Mouse (Mus musculus) left cerebral cortex, postnatal 36 days (tissue): ENCODE results near the gene Gm44511. TPM values are rescaled to one million over a fixed set of nuclear protein-coding genes. Genes with fewer than 3 reads are reported as not detected.
A peak's percentile ranks its signal among the peaks of the same experiment; 100 is the strongest.
"Not testable (repeated sequence)": the region's sequence is repeated elsewhere in the genome, so short reads cannot be mapped to it uniquely, and the experiment has no call there.

ENCODE experiments used
- DNase-seq, 2 experiments: peaks; one replicate each; pipeline ENCODE4 v3.0.0; 2021 to 2022; ENCODE audit warnings: low spot score in 2 of 2, mixed read lengths in 1 of 2
- intact Hi-C: fragments of 180-260 bp; cut with DNase I; formaldehyde crosslinking; loops from one replicate; pipeline ENCODE4 v1.15.1; 2025
- total RNA-seq, 2 experiments: library from RNA; stranded (reverse); gene quantifications; 2 replicates each; pipeline ENCODE4 v1.2.3; 2021

Gene Gm44511
- total RNA-seq, 2 experiments from 2014 or later: not detected

DNA sequence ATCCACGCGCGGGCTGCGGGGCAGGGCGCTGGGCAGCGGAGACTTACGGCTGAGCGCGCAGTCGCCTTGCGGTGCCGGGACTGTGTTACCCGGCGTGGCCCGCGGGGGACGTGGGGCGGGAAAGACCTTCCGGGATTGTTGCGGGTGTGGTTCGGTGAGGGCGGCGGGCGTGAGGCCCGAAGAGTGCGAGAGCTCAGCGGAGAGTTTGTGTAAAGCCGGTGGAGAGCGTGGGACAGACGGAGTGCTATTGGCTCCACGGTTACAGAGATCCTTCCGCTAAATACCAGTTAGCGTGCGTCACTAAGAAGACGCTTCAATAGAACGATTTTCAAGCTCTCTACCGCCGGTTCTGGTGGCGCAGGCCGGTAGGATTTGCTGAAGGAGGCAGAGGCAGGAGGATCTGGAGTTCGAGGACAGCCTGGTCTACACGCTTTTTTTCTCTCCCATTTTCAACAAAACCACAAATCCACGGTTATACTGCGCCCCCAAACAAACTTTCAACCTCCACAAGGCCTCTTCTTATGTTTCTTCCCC, 16.9 kb upstream of the Gm44511 start:
- DNase-seq: peak; percentile 95
- intact Hi-C loops: loop anchor here (2.0 to 5.0 kb wide), 2 partner anchors 40 to 689 kb away; partner anchors contain the start of gene Gabarapl1

DNA sequence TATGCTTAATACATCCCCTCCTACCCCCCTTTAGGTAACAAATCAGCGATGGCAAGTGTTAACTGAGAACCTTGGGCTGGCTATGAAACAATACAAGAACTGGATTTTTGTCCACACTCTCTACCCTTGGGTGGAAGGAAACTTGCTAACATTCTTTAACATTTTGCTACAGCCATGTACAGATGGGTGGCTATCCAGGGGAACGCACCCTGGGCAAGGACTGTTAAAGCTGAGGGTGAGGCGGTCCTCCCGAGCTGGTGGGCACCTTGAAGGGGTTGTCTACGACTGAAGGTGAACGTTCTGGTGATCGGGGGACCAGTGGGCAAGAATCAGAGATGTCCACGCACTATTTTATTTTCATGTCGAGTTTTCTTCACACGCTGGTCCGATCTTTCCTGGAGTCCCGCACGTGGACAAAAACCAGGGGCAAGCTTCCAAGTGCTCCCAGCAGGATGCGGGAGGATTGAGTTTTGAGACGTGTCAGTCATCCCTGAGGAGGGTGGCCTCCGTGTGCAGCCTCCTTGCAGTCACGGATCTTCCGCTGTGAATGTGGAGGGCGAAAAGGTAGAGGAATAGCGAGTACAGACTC, 16.3 kb upstream of the Gm44511 start:
- intact Hi-C loops: loop anchor here (2.0 to 5.0 kb wide), 2 partner anchors 40 to 690 kb away; partner anchors contain the start of gene Gabarapl1
- DNase-seq: no peak

DNA sequence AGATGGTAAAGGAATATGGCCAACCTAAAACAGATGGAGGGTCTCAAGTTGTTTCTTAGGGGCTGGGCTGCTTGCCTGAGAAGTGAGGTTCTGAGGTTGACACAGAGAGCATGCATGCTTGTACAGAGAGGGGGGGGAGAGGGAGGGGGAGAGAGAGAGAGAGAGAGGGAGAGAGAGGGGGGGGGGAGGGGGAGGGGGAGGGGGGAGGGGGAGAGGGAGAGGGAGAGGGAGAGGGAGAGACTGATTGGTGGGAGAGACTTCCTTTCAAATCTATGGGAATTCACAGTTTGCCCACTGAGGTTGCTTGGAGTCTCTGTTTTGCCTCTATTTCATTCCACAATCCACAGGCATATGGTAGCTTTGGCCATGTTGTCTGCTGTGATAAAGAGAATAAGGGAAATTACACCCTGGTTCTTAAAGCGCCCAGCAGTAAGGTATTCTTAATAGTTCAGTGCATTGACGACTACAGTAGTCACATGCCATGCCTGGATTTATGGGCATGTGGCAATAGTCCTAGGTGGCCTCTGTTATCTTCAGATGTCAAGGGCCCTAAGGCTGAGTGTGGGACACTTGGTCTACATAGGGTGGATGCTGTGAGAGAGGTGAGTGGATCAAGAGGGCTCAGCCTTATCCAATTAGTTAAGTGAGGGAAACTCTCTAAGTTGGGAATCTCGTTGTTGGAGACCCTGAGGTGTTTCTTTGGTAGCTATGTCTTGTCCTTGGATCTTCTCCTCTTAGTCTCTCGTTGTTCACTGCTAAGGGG, 15.4 kb upstream of the Gm44511 start:
- DNase-seq: no peak
- intact Hi-C loops: loop anchor here (2.0 to 5.0 kb wide), 2 partner anchors 39 to 691 kb away; partner anchors contain the start of gene Gabarapl1

DNA sequence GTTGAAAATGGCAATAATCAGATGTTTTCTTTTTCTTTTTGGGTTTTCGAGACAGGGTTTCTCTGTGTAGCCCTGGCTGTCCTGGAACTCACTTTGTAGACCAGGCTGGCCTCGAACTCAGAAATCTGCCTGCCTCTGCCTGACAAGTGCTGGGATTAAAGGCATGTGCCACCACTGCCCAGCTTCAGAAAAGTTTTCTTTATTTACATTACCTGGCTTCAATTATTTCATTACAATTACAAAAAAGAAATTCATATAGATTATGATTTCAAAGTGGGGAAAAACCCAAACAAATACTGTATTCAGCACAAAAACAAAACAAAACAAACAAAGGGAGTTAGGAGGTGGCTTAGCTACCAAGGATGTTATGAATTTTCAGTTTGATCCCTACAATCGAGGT, 14.6 kb upstream of the Gm44511 start:
- not testable (repeated sequence) for DNase-seq
- intact Hi-C loops: loop anchor here (5.0 kb wide), 1 partner anchor 692 kb away; the partner anchor contains the start of gene Gabarapl1

DNA sequence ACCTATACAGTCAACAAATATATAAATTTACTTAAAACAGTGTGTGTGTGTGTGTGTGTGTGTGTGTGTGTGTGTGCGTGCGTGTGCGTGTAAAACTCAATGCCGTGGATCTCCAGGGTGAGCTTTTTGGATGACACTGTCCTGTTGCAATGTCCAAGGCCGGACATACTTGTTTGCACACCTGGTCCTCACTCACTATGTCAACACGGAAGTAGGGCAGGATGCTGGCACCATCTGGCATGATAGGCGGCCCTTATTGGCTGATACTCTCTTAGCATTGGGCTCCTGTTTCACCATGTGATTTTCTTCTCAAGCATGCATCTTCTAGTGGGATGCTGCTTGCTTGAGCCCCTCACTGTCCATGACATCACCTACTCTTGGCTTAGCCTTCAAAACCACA, 13.8 kb upstream of the Gm44511 start:
- intact Hi-C loops: loop anchor here (1.0 to 5.0 kb wide), 2 partner anchors 76 to 692 kb away; partner anchors contain the start of gene Gabarapl1
- no peak for DNase-seq

DNA sequence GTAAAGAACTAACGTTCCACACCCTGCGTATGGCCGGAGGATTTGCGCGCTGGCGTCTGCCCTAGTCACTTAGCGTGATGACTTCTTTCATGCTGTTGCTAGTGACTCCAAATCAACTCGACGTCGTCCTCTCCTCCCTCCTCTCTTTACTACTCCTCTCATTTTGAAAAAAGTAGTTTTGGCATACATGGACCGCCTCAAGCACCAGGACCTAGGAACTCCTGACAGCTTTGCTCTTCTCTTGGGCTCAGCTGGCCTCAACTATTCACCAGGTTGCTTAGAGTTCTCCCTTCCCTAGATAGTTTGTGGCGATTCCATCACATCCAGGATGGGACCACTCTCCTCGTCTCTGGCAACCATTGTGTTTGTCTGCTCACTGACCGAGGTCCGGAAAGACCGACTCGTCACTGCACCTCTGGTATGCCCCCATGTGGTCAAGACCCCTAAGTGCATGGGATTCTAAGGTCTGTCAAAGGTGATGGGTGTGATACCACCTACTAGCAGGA, 13.2 kb upstream of the Gm44511 start:
- intact Hi-C loops: loop anchor here (1.0 kb wide), 1 partner anchor 75 kb away; no protein-coding TSS in a partner anchor
- peak; percentile 65 to 69 for DNase-seq

DNA sequence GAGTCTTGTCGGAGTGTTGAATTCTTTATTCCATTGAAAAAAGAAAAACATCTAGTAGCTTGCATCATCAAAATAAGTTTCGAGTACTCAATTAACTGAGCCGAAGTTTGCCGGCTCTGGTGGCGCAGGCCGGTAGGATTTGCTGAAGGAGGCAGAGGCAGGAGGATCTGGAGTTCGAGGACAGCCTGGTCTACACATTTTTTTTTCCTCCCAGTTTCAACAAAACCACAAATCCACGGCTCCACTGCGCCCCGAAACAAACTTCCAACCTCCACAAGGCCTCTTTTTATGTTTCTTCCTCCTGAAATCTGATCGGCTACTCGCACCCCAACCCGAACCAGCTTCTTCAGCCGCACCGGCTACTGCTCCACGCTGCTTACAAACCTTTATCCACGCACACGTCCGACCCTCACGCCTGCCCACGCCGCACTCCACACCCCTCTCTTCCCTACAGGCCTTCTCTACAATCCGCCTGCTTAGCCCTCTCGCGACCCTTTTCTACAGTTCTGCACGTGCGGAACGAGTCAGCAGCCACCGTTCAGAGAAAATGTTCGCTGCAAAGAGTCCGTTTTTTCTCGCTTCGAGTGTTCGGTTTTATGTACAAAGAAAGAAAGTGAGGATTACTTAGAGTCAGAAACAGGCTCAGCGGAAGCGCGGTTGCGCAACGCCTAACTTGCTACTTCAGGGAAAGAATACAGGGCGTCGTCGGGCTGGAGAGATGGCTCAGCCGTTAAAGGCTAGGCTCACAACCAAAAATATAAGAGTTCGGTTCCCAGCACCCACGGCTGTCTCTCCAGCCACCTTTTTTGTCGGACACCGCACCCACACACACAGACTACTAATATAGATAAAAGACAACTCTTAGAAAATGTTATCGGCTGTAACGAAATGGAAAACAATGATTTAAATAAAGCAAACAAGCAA, 12.5 kb upstream of the Gm44511 start:
- intact Hi-C loops: loop anchor here (1.0 kb wide), 1 partner anchor 74 kb away; no protein-coding TSS in a partner anchor

DNA sequence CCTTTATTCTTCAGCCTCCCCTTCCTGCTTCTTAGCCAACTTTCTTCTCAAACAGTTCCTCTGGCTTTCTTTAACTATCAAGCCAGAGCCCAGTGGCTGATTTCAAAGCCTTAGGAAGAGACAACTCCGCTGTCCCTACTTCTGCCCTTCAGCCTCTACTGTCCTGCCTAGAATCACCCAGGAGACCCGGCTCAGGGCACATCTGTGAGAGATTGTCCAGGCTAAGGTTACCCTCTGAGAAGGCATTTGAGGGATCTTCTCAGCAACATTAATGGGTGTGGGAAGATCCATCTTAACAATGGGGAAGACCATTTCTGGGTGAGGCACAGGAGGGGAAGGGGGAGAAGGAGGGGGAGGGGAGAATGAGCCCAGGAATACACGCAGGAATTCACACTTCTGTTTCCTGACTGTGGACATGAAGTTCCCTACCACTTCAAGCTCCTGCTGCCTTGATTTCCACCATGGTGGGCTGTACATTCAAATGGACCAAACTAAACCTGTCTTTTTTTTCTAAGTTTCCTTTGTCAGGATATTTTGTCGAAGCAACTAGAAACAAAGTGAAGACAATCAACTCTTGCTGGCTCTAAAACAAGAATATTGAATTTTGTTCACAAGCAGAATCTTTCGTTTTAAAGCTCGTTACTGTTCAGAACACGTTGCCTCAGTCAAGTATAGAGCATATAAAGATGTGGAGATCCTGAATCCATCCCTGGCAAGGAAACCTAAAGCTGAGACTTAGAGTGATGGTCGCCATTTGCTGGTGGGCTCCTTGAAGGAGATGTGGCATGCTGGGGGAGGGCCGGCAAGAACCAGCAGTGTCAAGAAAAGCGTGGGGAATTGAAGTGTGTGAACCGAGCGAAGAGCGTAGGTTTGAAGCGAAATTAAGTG, 11.6 kb upstream of the Gm44511 start:
- intact Hi-C loops: no loop called here
- DNase-seq: no peak

More for the DNA sequence above, 12.5 kb upstream of the Gm44511 start:
- DNase-seq: peak; percentile 88 to 90

DNA sequence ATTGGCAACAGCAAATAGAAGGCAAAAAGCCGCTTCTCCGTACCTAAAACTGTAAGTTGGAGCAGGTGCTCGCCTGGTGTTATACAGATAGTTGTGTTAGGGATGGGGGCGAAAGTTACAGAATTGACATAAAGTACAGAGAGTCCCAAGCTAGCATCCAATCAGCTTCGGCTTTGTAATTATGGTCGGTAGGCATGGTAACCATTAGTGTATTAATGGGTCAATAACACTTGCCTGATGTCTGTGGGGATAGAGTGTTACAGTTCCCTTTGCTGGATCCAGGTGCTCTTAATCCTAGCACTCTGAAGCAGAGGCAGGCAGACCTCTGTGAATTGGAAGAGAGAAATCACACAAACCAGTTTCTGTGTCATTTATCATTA, 10.8 kb upstream of the Gm44511 start:
- intact Hi-C loops: no loop called here

DNA sequence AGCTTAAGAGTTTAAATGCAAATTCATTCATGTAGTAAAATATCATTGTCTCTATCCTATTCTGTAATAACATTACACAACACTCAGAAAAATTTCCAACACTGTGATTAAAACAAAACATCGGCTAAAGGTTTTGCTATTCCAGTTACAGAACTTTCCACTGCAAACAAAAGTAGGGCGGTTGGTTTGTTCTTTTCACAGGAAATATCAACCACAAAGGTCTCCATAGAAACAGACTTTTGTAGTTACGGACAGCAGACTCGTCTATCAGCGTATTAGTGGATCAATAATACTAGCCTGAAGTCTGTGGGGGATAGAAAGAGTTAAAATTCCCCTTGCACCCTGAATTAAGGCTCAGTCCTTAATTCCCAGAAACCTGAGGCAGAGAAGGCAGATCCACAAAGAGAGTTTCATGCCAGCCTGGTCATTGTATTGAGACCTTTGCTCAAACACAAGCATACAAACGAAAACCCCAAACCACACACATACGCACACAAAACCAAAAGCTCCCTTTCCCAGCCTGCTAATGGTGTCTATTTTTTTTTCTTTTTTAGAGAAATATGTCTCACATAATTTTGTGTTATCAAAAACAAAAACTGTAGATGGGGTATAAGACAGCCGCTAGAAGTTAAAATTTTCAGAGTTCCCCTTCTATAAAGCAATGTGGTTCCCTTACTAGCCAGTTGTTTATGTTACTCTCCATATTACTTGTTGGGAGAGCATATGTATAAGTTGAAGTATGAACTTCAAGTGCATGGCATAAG, 10.3 kb upstream of the Gm44511 start:
- intact Hi-C loops: no loop called here
- no peak for DNase-seq

More for the DNA sequence above, 10.8 kb upstream of the Gm44511 start:
- no peak for DNase-seq

DNA sequence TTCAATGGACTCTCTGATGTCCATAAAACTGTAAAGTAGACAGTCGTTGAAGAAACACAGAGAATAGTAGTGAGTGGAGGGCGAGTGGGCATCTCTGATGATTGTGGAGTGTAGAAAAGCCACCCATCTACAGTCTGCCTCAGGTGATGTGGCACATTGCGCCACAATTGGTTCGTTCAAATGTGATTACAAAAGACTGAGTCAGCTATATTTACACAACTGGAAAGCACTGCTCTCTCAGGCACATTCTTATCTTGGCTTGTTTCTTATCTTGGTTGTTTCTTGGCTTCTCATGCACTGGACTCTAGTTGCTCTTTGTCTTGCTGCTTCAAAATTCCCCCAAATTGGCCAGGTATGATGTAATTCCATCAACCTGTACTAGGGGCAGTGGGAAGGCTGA, 9.5 kb upstream of the Gm44511 start:
- DNase-seq: no peak
- intact Hi-C loops: no loop called here

DNA sequence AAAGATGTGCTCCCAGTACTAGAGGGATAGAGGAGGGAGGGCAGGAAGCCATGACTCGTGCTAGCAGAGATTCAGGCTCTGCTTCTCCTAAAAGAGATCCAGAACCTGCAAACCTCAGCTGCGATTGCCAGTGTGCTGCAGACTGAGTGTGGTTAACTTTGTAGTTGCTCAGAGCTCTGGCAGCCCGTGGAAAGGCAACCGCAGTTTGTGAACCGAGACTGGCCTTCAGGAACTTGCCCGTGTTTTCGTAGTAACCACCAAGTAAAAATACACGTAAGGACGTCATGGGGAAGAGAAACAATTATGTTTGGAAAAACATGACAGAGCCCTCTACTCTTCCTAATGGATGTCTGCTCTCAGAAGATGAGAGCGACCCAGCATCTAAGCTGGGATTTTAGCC, 6.9 kb upstream of the Gm44511 start:
- intact Hi-C loops: no loop called here
- DNase-seq: no peak

DNA sequence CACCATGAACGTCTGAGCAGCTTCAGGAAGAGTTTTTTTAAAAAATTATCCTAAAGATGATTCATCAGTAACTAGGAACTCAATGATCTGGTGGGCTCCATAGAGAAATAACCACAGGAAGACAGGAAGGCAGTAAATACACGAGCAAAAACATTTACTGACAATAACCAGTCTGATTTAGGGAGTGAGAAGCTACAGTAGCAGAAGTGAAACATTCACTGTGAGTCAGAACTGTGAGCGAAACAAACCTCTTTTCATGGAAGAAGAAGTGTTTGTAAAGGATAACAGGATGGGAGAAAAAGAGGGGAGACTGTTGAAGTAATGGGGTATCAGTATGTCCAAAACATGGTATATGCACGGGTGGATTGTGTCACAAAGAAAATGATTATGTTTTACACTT, 3.7 kb upstream of the Gm44511 start:
- intact Hi-C loops: no loop called here
- no peak for DNase-seq

DNA sequence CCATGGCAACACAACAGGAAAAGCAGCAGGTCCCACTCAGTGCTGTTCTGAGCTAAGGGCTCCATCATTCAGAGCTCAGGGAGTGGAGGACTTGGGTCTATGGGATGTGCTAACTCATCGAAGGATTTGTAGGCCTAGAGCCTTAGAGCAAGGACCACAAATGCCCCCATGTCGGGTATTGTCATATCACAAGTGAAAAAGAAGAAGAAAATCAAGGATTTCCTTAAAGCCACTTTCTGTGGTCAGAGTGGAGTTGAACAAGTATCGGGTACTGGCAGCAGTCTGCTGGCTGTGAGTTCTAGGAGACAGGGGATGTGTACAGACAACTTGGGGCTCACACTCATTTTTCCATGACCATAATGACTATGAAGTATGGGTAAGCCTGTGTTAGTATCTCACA, 666 bp upstream of the Gm44511 start:
- intact Hi-C loops: no loop called here
- DNase-seq: no peak

DNA sequence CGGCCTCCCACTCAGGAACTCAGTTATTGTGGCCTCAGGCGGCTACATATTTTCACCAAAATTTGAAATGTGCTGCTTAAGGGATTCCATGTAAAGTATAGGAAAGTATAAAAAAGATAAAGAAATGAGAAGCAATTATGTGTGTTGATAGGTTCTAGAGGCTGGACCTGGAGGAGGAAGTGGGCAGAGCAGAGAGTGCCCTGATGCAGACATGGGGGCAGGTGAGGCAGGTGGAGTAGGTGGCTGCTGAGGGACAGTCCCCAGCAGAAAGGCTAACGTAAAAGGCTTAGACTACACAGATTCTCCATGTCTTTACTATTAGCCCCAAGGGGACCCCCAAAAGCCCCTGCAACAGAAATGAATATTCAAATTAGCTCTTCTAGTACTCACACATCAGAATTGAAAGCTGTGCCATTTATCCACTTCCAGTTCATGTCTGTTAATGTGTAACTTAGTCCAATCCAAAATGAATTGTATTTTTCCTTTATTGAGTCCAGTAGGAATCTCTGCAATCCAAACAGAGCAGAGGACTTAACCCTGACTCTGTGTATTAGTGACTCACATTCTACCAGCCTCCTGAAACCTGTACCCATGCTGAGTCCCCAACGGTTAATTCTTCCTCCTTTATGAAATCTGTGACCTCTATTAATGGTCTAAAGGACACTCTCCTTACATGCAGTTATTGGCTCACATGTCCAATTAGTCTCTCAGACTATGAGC, 7.9 kb downstream of the Gm44511 start:
- intact Hi-C loops: no loop called here
- no peak for DNase-seq

DNA sequence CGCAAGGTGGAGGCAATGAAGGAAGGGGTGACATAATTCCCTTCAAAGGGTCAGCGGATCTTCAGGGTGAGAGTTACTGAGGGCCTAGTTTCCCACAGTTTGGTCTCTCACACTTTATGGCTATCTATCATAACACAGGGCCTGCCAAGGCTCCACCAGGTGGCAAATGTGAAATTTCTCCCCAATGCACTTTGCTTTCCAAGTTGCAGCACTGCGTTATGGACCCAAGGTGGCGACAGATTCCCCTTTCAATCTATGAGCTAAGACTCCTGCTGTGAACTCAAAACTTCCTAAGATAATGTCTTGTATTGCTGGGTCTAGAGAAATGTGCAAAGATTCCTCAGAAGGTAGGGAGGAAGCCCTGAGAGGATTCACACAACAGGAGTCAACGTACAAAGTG, 17.6 kb downstream of the Gm44511 start:
- intact Hi-C loops: no loop called here
- DNase-seq: no peak

DNA sequence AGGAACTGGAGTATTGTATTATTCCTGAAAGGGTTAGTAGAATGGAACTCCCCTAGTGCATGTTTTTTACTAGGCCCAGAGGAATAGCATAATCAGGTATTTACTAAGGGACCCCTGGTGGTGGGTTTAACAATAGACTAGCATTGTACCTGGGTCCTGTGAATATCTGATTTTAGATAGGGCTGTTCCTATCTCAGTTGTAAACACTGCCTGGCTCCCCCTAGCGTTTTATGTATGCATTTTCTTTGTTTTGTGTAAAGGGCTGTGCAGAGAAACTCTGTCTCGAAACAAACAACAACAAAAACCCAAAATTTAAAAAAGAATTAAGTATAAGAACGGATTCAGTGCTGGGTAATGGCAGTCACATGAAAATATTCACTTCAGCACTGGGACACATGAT, 19.1 kb downstream of the Gm44511 start:
- intact Hi-C loops: no loop called here

More for the DNA sequence above, 19.1 kb downstream of the Gm44511 start:
- no peak for DNase-seq
